Mouse (Mus musculus): ENCODE results near the gene Tex9. TPM values are rescaled to one million over a fixed set of nuclear protein-coding genes. Genes with fewer than 3 reads are reported as not detected.
"Not testable (repeated sequence)": the region's sequence is repeated elsewhere in the genome, so short reads cannot be mapped to it uniquely, and the experiment has no call there.

Gene Tex9
- polyA plus RNA-seq, 1 experiment, result 38.0 TPM

- Histone ChIP-seq H3K4me1 (ENCODE audit: control insufficient read depth, insufficient read depth, low read length) (no peaks in the 10 kb centered on the region), H3K4me3 (ENCODE audit: control insufficient read depth, low read depth, low read length) (no peak overlapping the region), H3K36me3 (ENCODE audit: control insufficient read depth, insufficient read depth, low read length) (no peaks in the 10 kb centered on the region), H3K27ac (ENCODE audit: control insufficient read depth, insufficient read depth, low read depth, low read length) (no peak overlapping the region), H3K27me3 (ENCODE audit: control insufficient read depth, insufficient read depth, low read length) (no peaks in the 10 kb centered on the region)
- TF ChIP-seq CTCF (IDR thresholded peaks at IDR 0.05; ENCODE audit: control insufficient read depth, insufficient read depth, insufficient replicate concordance, low read depth, low read length) (no peak), POLR2A (IDR thresholded peaks at IDR 0.05; ENCODE audit: control insufficient read depth, low read depth, low read length) (no peak)
Measured at GRCm38 (mm10) chr9:72465754-72466181, 26.2 kb downstream of the Tex9 start.

DNA sequence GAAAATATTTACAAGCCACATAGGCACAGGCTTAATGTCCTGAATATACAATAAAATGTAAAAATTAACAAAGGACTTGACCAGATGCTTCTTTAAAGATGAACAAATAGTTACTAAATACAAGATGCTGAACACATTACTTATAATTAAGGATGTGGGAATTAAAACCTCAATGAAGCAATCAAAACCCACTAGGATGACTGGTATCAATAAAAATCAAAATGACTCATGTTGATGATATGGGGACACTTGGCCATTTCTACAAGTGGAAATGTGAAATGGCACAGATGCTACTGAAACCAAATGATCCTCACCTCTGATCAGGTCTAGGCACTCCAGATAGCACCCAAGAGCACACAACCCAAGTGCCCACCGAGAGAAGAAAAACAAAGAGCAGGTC is 27.2 kb downstream of the Tex9 start:
- no peaks in the 10 kb centered on the region for H3K4me1 ChIP-seq (ENCODE audit: control insufficient read depth, insufficient read depth, low read length)
- no peaks in the 10 kb centered on the region for H3K27me3 ChIP-seq (ENCODE audit: control insufficient read depth, insufficient read depth, low read length)
- H3K4me3 ChIP-seq (ENCODE audit: control insufficient read depth, low read depth, low read length), result no peak overlapping the region
- no peaks in the 10 kb centered on the region for H3K36me3 ChIP-seq (ENCODE audit: control insufficient read depth, insufficient read depth, low read length)
- H3K27ac ChIP-seq (ENCODE audit: control insufficient read depth, insufficient read depth, low read depth, low read length), result no peak overlapping the region
- TF ChIP-seq POLR2A (IDR thresholded peaks at IDR 0.05; ENCODE audit: control insufficient read depth, low read depth, low read length) (no peak), CTCF (IDR thresholded peaks at IDR 0.05; ENCODE audit: control insufficient read depth, insufficient read depth, insufficient replicate concordance, low read depth, low read length) (no peak)

- Histone ChIP-seq H3K27ac (ENCODE audit: control insufficient read depth, insufficient read depth, low read depth, low read length) (no peak overlapping the region), H3K4me3 (ENCODE audit: control insufficient read depth, low read depth, low read length) (no peak overlapping the region), H3K4me1 (ENCODE audit: control insufficient read depth, insufficient read depth, low read length) (no peaks in the 10 kb centered on the region), H3K36me3 (ENCODE audit: control insufficient read depth, insufficient read depth, low read length) (no peaks in the 10 kb centered on the region), H3K27me3 (ENCODE audit: control insufficient read depth, insufficient read depth, low read length) (no peaks in the 10 kb centered on the region)
- TF ChIP-seq POLR2A (IDR thresholded peaks at IDR 0.05; ENCODE audit: control insufficient read depth, low read depth, low read length), result no peak
Measured at GRCm38 (mm10) chr9:72462427-72462826, 29.6 kb downstream of the Tex9 start.

DNA sequence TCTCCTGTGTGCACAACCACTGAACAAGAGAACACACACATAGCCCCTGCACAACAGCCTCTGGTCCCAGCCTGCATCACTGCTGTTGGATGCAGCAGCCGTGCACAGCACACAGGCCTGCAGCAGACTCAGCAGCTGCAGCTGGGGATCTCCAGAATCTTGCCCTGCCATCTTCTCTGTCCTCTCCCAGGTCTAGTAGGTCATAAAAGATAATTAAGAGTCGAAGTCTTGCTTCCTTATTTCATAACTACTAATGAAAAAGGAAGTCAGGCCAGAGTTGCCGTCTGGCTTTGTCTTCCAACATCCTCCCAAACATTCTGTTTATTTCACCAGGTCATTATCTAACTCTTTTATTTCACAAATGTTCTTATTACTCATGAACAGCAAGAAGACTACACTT is 31.2 kb downstream of the Tex9 start:
- TF ChIP-seq POLR2A (IDR thresholded peaks at IDR 0.05; ENCODE audit: control insufficient read depth, low read depth, low read length), result no peak
- TF ChIP-seq CTCF (IDR thresholded peaks at IDR 0.05; ENCODE audit: control insufficient read depth, insufficient read depth, insufficient replicate concordance, low read depth, low read length), result no peak
- no peaks in the 10 kb centered on the region for H3K4me1 ChIP-seq (ENCODE audit: control insufficient read depth, insufficient read depth, low read length)
- H3K4me3 ChIP-seq (ENCODE audit: control insufficient read depth, low read depth, low read length), result no peak overlapping the region
- peaks cover 3% of the 10 kb centered on the region for H3K36me3 ChIP-seq (ENCODE audit: control insufficient read depth, insufficient read depth, low read length)
- no peak overlapping the region for H3K27ac ChIP-seq (ENCODE audit: control insufficient read depth, insufficient read depth, low read depth, low read length)
- no peaks in the 10 kb centered on the region for H3K27me3 ChIP-seq (ENCODE audit: control insufficient read depth, insufficient read depth, low read length)

GRCm38 (mm10) chr9:72459703-72460102 is 32.3 kb downstream of the Tex9 start:
- no peaks in the 10 kb centered on the region for H3K4me1 ChIP-seq (ENCODE audit: control insufficient read depth, insufficient read depth, low read length)
- no peak overlapping the region for H3K27ac ChIP-seq (ENCODE audit: control insufficient read depth, insufficient read depth, low read depth, low read length)
- peaks cover 3% of the 10 kb centered on the region for H3K36me3 ChIP-seq (ENCODE audit: control insufficient read depth, insufficient read depth, low read length)
- no peak for TF ChIP-seq CTCF (IDR thresholded peaks at IDR 0.05; ENCODE audit: control insufficient read depth, insufficient read depth, insufficient replicate concordance, low read depth, low read length)
- no peak for TF ChIP-seq POLR2A (IDR thresholded peaks at IDR 0.05; ENCODE audit: control insufficient read depth, low read depth, low read length)
- no peak overlapping the region for H3K4me3 ChIP-seq (ENCODE audit: control insufficient read depth, low read depth, low read length)
- H3K27me3 ChIP-seq (ENCODE audit: control insufficient read depth, insufficient read depth, low read length), result no peaks in the 10 kb centered on the region

DNA sequence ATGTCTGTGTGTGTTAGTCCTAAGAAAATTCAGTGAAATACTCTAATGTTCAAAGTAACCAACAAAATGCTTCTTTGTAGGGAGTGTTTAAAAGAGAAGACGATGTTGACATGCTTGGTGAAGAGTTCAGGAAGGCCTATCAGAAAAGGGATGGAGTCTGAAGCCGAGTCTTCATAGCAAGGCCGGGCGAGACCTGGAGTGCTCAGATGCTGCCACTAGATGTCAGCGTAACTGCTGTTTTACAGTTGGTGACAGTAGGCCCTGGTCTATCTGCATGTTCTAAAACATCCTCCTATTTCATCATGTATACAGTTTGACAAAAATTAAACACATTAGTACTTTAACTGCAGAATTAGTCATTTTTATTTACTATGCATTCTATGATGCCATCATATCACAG is 33.8 kb downstream of the Tex9 start:
- peak; percentile 79; the same call in 1 of the 2 replicates for TF ChIP-seq CTCF (IDR thresholded peaks at IDR 0.05; ENCODE audit: control insufficient read depth, insufficient read depth, insufficient replicate concordance, low read depth, low read length)
- TF ChIP-seq POLR2A (IDR thresholded peaks at IDR 0.05; ENCODE audit: control insufficient read depth, low read depth, low read length), result no peak
- H3K4me1 ChIP-seq (ENCODE audit: control insufficient read depth, insufficient read depth, low read length), result no peaks in the 10 kb centered on the region
- no peak overlapping the region for H3K4me3 ChIP-seq (ENCODE audit: control insufficient read depth, low read depth, low read length)
- H3K27me3 ChIP-seq (ENCODE audit: control insufficient read depth, insufficient read depth, low read length), result no peaks in the 10 kb centered on the region
- peaks cover 3% of the 10 kb centered on the region for H3K36me3 ChIP-seq (ENCODE audit: control insufficient read depth, insufficient read depth, low read length)
- no peak overlapping the region for H3K27ac ChIP-seq (ENCODE audit: control insufficient read depth, insufficient read depth, low read depth, low read length)

GRCm38 (mm10) chr9:72456374-72456773 is 35.6 kb downstream of the Tex9 start:
- H3K36me3 ChIP-seq (ENCODE audit: control insufficient read depth, insufficient read depth, low read length), result peaks cover 3% of the 10 kb centered on the region

DNA sequence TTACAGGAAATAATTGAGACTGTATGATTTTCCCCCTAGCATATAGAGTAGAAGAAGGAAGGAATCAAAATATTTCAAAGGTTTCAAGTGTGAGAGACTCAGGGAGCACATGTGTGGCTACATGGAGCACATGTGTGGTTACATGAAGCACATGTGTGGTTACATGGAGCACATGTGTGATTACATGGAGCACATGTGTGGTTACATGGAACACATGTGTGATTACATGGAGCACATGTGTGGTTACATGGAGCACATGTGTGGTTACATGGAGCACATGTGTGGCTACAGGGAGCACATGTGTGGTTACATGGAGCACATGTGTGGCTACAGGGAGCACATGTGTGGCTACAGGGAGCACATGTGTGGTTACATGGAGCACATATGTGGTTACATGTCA is 37.7 kb downstream of the Tex9 start:
- not testable (repeated sequence) for H3K36me3 ChIP-seq (ENCODE audit: control insufficient read depth, insufficient read depth, low read length); H3K4me3 ChIP-seq (ENCODE audit: control insufficient read depth, low read depth, low read length); H3K27ac ChIP-seq (ENCODE audit: control insufficient read depth, insufficient read depth, low read depth, low read length); H3K27me3 ChIP-seq (ENCODE audit: control insufficient read depth, insufficient read depth, low read length); H3K4me1 ChIP-seq (ENCODE audit: control insufficient read depth, insufficient read depth, low read length)

More at GRCm38 (mm10) chr9:72456374-72456773, 35.6 kb downstream of the Tex9 start:
- no peaks in the 10 kb centered on the region for H3K4me1 ChIP-seq (ENCODE audit: control insufficient read depth, insufficient read depth, low read length)
- TF ChIP-seq CTCF (IDR thresholded peaks at IDR 0.05; ENCODE audit: control insufficient read depth, insufficient read depth, insufficient replicate concordance, low read depth, low read length) (no peak), POLR2A (IDR thresholded peaks at IDR 0.05; ENCODE audit: control insufficient read depth, low read depth, low read length) (no peak)
- H3K27me3 ChIP-seq (ENCODE audit: control insufficient read depth, insufficient read depth, low read length), result no peaks in the 10 kb centered on the region
- H3K4me3 ChIP-seq (ENCODE audit: control insufficient read depth, low read depth, low read length), result no peak overlapping the region
- no peak overlapping the region for H3K27ac ChIP-seq (ENCODE audit: control insufficient read depth, insufficient read depth, low read depth, low read length)

Data from testis, adult 2 months (tissue).